Mouse (Mus musculus) small intestine, adult 2 months (tissue): ENCODE data around the gene Peg3. TPM values are rescaled to one million over a fixed set of nuclear protein-coding genes. Genes with fewer than 3 reads are reported as not detected.

Experiments used
- H3K27ac ChIP-seq: fragments of 200-500 bp; 2 replicates; pipeline ENCODE4 v1.5.1; 2012; ENCODE audit warnings: low read depth, low read length, control low read depth, inconsistent platforms; ENCODE audit not compliant: insufficient read depth
- H3K27me3 ChIP-seq: fragments of 200-500 bp; 2 replicates; pipeline ENCODE4 v1.6.1; 2012; ENCODE audit warnings: mild to moderate bottlenecking, moderate library complexity, low read length, inconsistent platforms; ENCODE audit not compliant: control insufficient read depth, insufficient read depth
- H3K36me3 ChIP-seq: fragments of 200-500 bp; 2 replicates; pipeline ENCODE4 v1.6.1; 2012; ENCODE audit warnings: mild to moderate bottlenecking, low read length, control low read depth, inconsistent platforms; ENCODE audit not compliant: control insufficient read depth, insufficient read depth
- H3K4me1 ChIP-seq: fragments of 200-500 bp; 2 replicates; pipeline ENCODE4 v1.6.1; 2012; ENCODE audit warnings: low read length, inconsistent platforms, mixed read lengths; ENCODE audit not compliant: control insufficient read depth, insufficient read depth, insufficient read length
- H3K4me3 ChIP-seq: fragments of 200-500 bp; 2 replicates; pipeline ENCODE4 v1.5.1; 2012; ENCODE audit warnings: low read depth, mild to moderate bottlenecking, control low read depth, inconsistent platforms, low read length, moderate library complexity
- CTCF ChIP-seq: fragments of 200-500 bp; IDR thresholded peaks from 2 replicates; pipeline ENCODE4 v1.5.1; 2012; ENCODE audit warnings: low read depth, mild to moderate bottlenecking, control low read depth, inconsistent platforms, low read length, moderate library complexity, mixed read lengths; ENCODE audit not compliant: insufficient replicate concordance, insufficient read length; ENCODE audit errors: extremely low read depth
- POLR2A ChIP-seq: fragments of 200-500 bp; IDR thresholded peaks from 2 replicates; pipeline ENCODE4 v1.6.1; 2012; ENCODE audit warnings: low read depth, mild to moderate bottlenecking, control low read depth, inconsistent platforms, low read length, moderate library complexity
- WGBS: fragments of 180-500 bp; shearing (Covaris S2); methylation state at CpG from one replicate; pipeline ENCODE4 v1.1.7; 2018; 5-methylcytosine and 5-hydroxymethylcytosine counted together
- polyA plus RNA-seq: library from polyadenylated mRNA; depleted of rRNA; stranded (reverse); fragments of >200 nt; gene quantifications from 2 replicates; pipeline ENCODE4 v1.2.3, GENCODE M21; 2012; rRNA removed

Gene Peg3
- polyA plus RNA-seq, 1 experiment = 1.0 TPM

GRCm38 (mm10) chr7:6663430-6663829, 66.8 kb downstream of the Peg3 start:
- Histone ChIP-seq H3K27me3 (no peaks in the 10 kb centered on the region), H3K4me1 (no peaks in the 10 kb centered on the region), H3K4me3 (no peak overlapping the region), H3K36me3 (no peaks in the 10 kb centered on the region), H3K27ac (no peak overlapping the region)
- TF ChIP-seq CTCF (no peak), POLR2A (no peak)
- WGBS = 76% methylated on average over 7 of the region's 7 CpGs

GRCm38 (mm10) chr7:6659605-6660004, 70.6 kb downstream of the Peg3 start:
- no peaks in the 10 kb centered on the region for H3K36me3 ChIP-seq
- H3K27me3 ChIP-seq = no peaks in the 10 kb centered on the region
- no peak overlapping the region for H3K27ac ChIP-seq
- WGBS = 26% methylated on average over 2 of the region's 2 CpGs
- TF ChIP-seq CTCF (no peak), POLR2A (no peak)
- no peaks in the 10 kb centered on the region for H3K4me1 ChIP-seq
- no peak overlapping the region for H3K4me3 ChIP-seq

GRCm38 (mm10) chr7:6658606-6659005, 71.6 kb downstream of the Peg3 start:
- Histone ChIP-seq H3K27ac (no peak overlapping the region), H3K4me1 (no peaks in the 10 kb centered on the region), H3K27me3 (no peaks in the 10 kb centered on the region), H3K36me3 (no peaks in the 10 kb centered on the region), H3K4me3 (no peak overlapping the region)
- TF ChIP-seq POLR2A = no peak
- no peak for TF ChIP-seq CTCF
- 91% methylated on average over 7 of the region's 7 CpGs for WGBS

Other genes with a start within 250 kb of the Peg3 start
- gene Olfr5, start 243.5 kb downstream of the Peg3 start, polyA plus RNA-seq = not detected in 2 replicates
- not detected in 2 replicates for gene Olfr1347, start 230.7 kb downstream of the Peg3 start, polyA plus RNA-seq
- gene Olfr1348, start 221.7 kb downstream of the Peg3 start, polyA plus RNA-seq = not detected in 2 replicates
- not detected in 2 replicates for gene Olfr1349, start 207.5 kb downstream of the Peg3 start, polyA plus RNA-seq
- not detected in 2 replicates for gene Olfr1350, start 165.6 kb downstream of the Peg3 start, polyA plus RNA-seq
- gene Zim1, start 34.0 kb downstream of the Peg3 start, polyA plus RNA-seq = 0.04 TPM in 2 replicates
- gene Usp29, start 147 bp upstream of the Peg3 start, polyA plus RNA-seq = 0.04 and 0.09 TPM in 2 replicates